Mouse (Mus musculus): ENCODE results near the gene Clpx. TPM values are rescaled to one million over a fixed set of nuclear protein-coding genes. Genes with fewer than 3 reads are reported as not detected.
"Not testable (repeated sequence)": the region's sequence is repeated elsewhere in the genome, so short reads cannot be mapped to it uniquely, and the experiment has no call there.

The Clpx gene
- total RNA-seq (2021): 10 to 100 TPM; 29.0 to 29.1 TPM
- long read RNA-seq, experiment 1, transcript Clpx-202 (13 exons, 2,809 nt): minor isoform, 10 of 53 reads
- long read RNA-seq, experiment 1, transcript Clpx-201 (14 exons, 2,885 nt): major isoform, 37 of 53 reads
- long read RNA-seq, experiment 1, partial matches to known transcripts: 1 of 53 reads
- long read RNA-seq, experiment 1, other reads (novel, unspliced or antisense): 5 of 53 reads
- long read RNA-seq, experiment 2, transcript Clpx-201 (14 exons, 2,885 nt): major isoform, 31 of 42 reads
- long read RNA-seq, experiment 2, partial matches to known transcripts: 3 of 42 reads
- long read RNA-seq, experiment 2, other reads (novel, unspliced or antisense): 5 of 42 reads

- DNase-seq (ENCODE audit: low spot score in 2 of 2): peak; percentile 97 to 98
Measured at GRCm38 (mm10) chr9:65293973-65294715, at the start of gene Clpx. Gene Clpx, plus strand, starts transcription at chr9:65294260.

- no peak for DNase-seq (ENCODE audit: low spot score in 2 of 2)
Measured at GRCm38 (mm10) chr9:65247502-65248376, 46.3 kb upstream of the Clpx start.

DNA sequence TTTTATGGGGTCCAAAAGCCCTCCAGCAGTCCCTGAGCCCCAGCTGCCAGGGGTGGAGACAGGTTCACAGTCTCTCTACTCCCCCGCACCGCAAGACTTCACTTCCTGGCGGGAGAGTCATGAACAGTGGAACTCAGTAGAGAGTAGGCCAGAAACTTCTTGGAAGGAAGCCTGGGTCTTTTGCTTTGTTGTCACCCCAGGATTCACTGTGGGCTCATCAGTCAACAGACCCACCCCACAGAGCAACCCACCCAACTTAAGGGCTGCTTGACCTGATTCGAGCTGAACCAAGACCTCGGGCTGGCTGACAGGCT, 45.7 kb upstream of the Clpx start:
- no peak for DNase-seq (ENCODE audit: low spot score in 2 of 2)

GRCm38 (mm10) chr9:65252026-65252425, 42.0 kb upstream of the Clpx start:
- DNase-seq (ENCODE audit: low spot score in 2 of 2): no peak

GRCm38 (mm10) chr9:65255906-65256600, 38.0 kb upstream of the Clpx start:
- DNase-seq (ENCODE audit: low spot score in 2 of 2): no peak

- DNase-seq (ENCODE audit: low spot score in 2 of 2): no peak
Measured at GRCm38 (mm10) chr9:65257218-65257910, 36.7 kb upstream of the Clpx start.

- no peak for DNase-seq (ENCODE audit: low spot score in 2 of 2)
Measured at GRCm38 (mm10) chr9:65259366-65259765, 34.7 kb upstream of the Clpx start.

DNA sequence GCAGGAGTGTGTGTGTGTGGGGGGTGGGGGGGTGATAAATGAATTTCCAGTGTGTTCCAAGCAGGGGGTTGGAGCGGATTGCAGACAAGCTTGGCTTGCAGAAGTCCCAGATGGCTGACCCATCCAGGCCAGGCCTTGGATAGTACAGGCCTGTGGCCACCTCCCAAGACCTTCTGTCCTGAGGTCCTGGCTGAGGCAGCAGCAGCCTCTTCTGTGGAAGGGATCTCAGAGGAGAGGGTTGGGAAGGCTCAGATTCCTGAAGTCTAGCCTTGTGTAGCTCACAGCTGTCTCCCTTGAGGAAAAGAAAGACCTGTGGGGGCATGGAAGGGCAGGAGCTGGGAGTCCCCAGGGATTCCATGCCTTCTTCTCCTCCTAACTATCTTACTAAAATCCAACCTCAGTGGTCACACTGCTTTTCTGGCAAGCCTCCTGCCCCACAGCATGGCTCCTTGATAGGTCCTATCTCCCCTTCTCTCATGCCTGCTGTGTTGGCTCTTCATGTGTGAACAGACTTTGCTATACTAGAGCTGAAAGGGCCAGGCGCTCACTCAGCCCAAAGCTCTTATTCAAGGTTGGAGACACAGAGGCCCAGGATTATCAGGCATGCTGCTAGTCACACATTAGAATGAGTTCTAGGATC, 32.3 kb upstream of the Clpx start:
- no peak for DNase-seq (ENCODE audit: low spot score in 2 of 2)

- DNase-seq (ENCODE audit: low spot score in 2 of 2): no peak
Measured at GRCm38 (mm10) chr9:65262641-65263120, 31.4 kb upstream of the Clpx start.

DNA sequence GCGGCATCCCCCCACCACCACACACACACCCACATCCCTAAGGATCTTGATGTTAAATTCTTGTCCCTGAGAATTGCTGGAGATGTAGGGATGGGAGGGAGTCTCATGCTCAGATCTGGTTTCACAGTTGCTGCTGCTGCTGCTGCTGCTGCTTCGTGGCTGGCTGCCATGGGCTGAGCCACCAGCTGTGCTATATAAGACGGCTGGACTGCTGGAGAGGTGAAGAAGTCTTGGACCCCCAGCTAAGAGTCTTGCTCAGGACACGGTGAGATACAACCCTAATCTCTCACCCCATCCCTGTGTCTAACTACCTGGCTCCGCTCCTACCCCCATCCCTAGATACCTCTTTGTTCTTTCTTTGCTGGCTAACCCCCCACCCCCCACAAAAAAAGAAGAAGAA, 29.1 kb upstream of the Clpx start, which contains the start of gene Cilp:
TSS of gene Cilp (plus strand) at position 222 of the 400 bp plus-strand sequence.
- no peak for DNase-seq (ENCODE audit: low spot score in 2 of 2)

DNA sequence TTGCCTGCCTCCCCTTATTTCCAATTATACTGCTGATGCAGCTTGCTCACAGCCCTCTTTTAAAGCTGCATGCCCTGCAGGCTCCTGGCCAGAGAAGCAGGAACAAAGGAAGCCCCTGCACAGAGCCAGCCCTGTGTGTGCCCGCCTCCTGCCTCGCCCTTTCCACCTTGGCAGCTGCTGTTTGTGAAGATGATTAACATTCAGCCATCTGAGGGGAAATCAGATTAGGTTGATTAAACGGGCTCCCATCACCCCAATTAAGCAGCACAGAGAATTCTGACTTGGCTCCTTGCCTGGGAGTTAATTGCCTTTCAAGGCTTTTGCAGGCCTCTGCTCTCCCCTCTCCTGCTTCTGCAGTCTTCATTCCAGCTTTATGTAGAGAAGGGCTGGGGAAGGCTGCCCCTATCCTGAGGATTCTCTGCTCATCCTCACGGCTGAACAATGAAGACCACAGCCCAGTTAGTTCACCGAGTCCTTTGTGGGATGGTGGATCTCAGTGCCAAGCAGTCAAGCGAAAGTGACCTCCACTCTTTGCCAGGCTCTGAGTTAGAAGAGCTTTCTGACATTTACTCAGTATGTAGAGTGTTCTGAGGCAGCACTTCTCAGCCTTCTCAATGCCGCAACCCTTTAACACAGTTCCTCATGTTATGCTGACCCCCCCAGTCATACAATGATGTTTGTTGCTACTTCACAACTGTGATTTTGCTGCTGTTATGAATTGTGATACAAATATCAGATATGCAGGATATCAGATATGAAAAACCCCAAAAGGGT, 26.1 kb upstream of the Clpx start:
- peak; percentile 5 to 18 for DNase-seq (ENCODE audit: low spot score in 2 of 2)

- no peak for DNase-seq (ENCODE audit: low spot score in 2 of 2)
Measured at GRCm38 (mm10) chr9:65273048-65273809, 20.8 kb upstream of the Clpx start.

DNA sequence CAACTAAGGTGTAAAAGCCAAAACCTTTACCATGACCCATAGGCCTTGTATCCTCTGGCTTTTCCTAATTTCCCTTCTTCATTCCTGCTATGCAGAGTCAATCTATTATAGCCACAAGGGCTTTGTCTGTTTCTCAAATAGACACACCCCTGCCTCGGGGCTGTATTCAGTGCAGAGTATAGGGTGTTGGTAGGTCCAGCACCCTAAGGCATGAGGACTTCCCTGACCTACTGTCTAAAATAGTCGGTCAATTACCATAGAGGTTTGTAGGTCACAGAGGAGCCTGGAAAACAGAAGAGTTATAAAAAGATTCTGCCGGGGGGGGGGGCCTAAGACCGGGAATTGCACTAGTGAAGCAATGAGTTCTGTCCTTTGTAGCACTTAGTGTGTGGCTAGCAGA, 20.2 kb upstream of the Clpx start:
- DNase-seq (ENCODE audit: low spot score in 2 of 2): no peak

- DNase-seq (ENCODE audit: low spot score in 2 of 2): not testable (repeated sequence)
Measured at GRCm38 (mm10) chr9:65274851-65275250, 19.2 kb upstream of the Clpx start.

DNA sequence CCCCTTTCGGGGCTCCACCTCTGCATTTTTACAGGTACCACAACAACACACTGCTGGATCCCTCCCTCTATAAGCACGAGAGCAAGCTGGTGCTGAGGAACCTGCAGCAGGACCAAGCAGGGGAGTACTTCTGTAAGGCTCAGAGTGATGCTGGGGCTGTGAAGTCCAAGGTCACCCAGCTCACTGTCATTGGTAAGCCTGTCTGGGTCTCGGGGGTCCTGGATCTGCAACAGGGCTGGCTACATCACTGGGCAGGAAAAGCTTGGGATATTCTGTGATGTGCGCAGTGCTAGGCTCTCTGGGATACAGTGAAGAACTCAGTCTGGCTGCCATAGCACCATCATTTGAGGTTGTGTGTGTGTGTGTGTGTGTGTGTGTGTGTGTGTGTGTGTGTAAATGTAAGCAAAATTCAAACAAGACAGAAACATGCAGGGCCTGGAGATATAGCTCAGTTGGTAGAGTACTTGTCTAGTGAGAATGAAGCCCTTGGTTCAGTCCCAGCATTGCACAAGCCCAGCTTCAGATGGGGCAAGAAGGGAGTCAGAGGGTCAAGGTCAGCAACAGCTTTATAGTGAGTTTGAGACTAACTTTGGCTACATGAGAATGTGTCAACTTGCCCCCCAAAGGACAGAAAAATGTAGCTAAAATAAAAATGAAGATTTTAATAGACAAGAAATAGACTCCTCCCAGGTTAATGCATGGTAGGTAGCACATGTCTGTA, 18.1 kb upstream of the Clpx start:
- DNase-seq (ENCODE audit: low spot score in 2 of 2): no peak

- DNase-seq (ENCODE audit: low spot score in 2 of 2): peak in 1 of 2 experiments; percentile 16
Measured at GRCm38 (mm10) chr9:65281536-65282151, 12.4 kb upstream of the Clpx start.

GRCm38 (mm10) chr9:65283301-65283700, 10.8 kb upstream of the Clpx start:
- peak; percentile 11 to 14 for DNase-seq (ENCODE audit: low spot score in 2 of 2)
